Mouse (Mus musculus) limb, embryonic 14.5 days (tissue): Measurements from ENCODE around the gene 4930435E12Rik. TPM values are rescaled to one million over a fixed set of nuclear protein-coding genes. Genes with fewer than 3 reads are reported as not detected.
"Not testable (repeated sequence)": the region's sequence is repeated elsewhere in the genome, so short reads cannot be mapped to it uniquely, and the experiment has no call there.

Experiments
- ATAC-seq: fragments of 200-750 bp; cut with Nextera tagmentation; 2 replicates; pipeline ENCODE4 v1.8.0; 2017; ENCODE audit warnings: low read depth, moderate number of reproducible peaks, moderate TSS enrichment; ENCODE audit not compliant: low FRiP score
- DNase-seq: peaks from one replicate; pipeline ENCODE4 v3.0.0-alpha.2; 2015; ENCODE audit warnings: low spot score
- H3K27ac ChIP-seq: fragments of 300-500 bp; sonication (generic); replicated peaks from 2 replicates; pipeline ENCODE4 v1.5.1; 2014; ENCODE audit warnings: low read depth, mild to moderate bottlenecking, low read length, moderate library complexity, mixed read lengths
- H3K27me3 ChIP-seq: fragments of 300-500 bp; sonication (generic); 2 replicates; pipeline ENCODE4 v1.6.1; 2014; ENCODE audit warnings: low read length, mixed read lengths; ENCODE audit not compliant: control insufficient read depth, insufficient read depth
- H3K36me3 ChIP-seq: fragments of 300-500 bp; sonication (generic); 2 replicates; pipeline ENCODE4 v1.6.1; 2014; ENCODE audit warnings: mild to moderate bottlenecking, low read length, moderate library complexity, mixed read lengths; ENCODE audit not compliant: control insufficient read depth, insufficient read depth
- H3K4me1 ChIP-seq: fragments of 300-500 bp; sonication (generic); 2 replicates; pipeline ENCODE4 v1.6.1; 2014; ENCODE audit warnings: antibody characterized with exemption, low read length, mixed read lengths; ENCODE audit not compliant: control insufficient read depth, insufficient read depth
- H3K4me2 ChIP-seq: fragments of 300-500 bp; sonication (generic); replicated peaks from 2 replicates; pipeline ENCODE4 v1.6.1; 2014; ENCODE audit warnings: low read depth, mild to moderate bottlenecking, low read length, moderate library complexity; ENCODE audit not compliant: severe bottlenecking
- H3K4me3 ChIP-seq: fragments of 300-500 bp; sonication (generic); replicated peaks from 2 replicates; pipeline ENCODE4 v1.5.1; 2014; ENCODE audit warnings: low read length
- H3K9ac ChIP-seq: fragments of 300-500 bp; sonication (generic); 2 replicates; pipeline ENCODE4 v1.6.1; 2014; ENCODE audit warnings: mild to moderate bottlenecking, low read depth, low read length, moderate library complexity; ENCODE audit not compliant: severe bottlenecking
- H3K9me3 ChIP-seq: fragments of 300-500 bp; sonication (generic); 2 replicates; pipeline ENCODE4 v1.6.1; 2016; ENCODE audit warnings: low read length; ENCODE audit not compliant: control insufficient read depth
- POLR2A ChIP-seq: fragments of 200-500 bp; IDR thresholded peaks from 2 replicates; pipeline ENCODE4 v1.8.0; 2012; ENCODE audit warnings: inconsistent platforms, mild to moderate bottlenecking, moderate library complexity, borderline replicate concordance; ENCODE audit not compliant: insufficient read depth, insufficient read length; ENCODE audit errors: extremely low read depth
- WGBS: fragments of 180-500 bp; shearing (Covaris S2); extraction: QIAGEN DNeasy Blood & Tissue Kit; methylation state at CpG from one replicate; pipeline ENCODE4 v1.1.7; 2014; 5-methylcytosine and 5-hydroxymethylcytosine counted together
- polyA plus RNA-seq, 2 experiments: library from polyadenylated mRNA; depleted of rRNA in 1 of 2; stranded (reverse) in 1 of 2; unstranded in 1 of 2; fragments of >200 nt; fragmentation: Nextera tagmentation in 1 of 2; extraction: Ambion mirVana in 1 of 2; gene quantifications; 2 replicates each; pipeline versions ENCODE4 v1.2.1 to v1.2.3; 2012 to 2014

Gene 4930435E12Rik
- polyA plus RNA-seq, 2 experiments: not detected

- no peak for TF ChIP-seq POLR2A
- Histone ChIP-seq H3K36me3 (no peaks in the 10 kb centered on the region), H3K4me1 (no peaks in the 10 kb centered on the region), H3K27ac (no peak overlapping the region), H3K9me3 (no peaks in the 10 kb centered on the region), H3K9ac (no peak overlapping the region), H3K27me3 (no peaks in the 10 kb centered on the region), H3K4me3 (no peak overlapping the region), H3K4me2 (no peak overlapping the region)
- DNase-seq: peak; percentile 48
- WGBS: 28% methylated on average over 8 of the region's 8 CpGs
- no peak for ATAC-seq
Measured at GRCm38 (mm10) chr16:38858120-38858749, 29.7 kb upstream of the 4930435E12Rik start.

GRCm38 (mm10) chr16:38812521-38812920 is 16.0 kb downstream of the 4930435E12Rik start:
- Histone ChIP-seq H3K36me3 (no peaks in the 10 kb centered on the region), H3K4me1 (peaks cover 5% of the 10 kb centered on the region; the same call in 1 of the 2 replicates), H3K4me3 (no peak overlapping the region), H3K9me3 (no peaks in the 10 kb centered on the region), H3K9ac (no peak overlapping the region), H3K27ac (no peak overlapping the region), H3K4me2 (no peak overlapping the region), H3K27me3 (no peaks in the 10 kb centered on the region)
- DNase-seq (peak; percentile 67), ATAC-seq (no peak)
- no peak for TF ChIP-seq POLR2A
- 30% methylated on average over 8 of the region's 8 CpGs for WGBS

GRCm38 (mm10) chr16:38810196-38810595 is 18.4 kb downstream of the 4930435E12Rik start:
- no peak overlapping the region for H3K4me2 ChIP-seq

GRCm38 (mm10) chr16:38807796-38808195 is 20.8 kb downstream of the 4930435E12Rik start:
- H3K4me1 ChIP-seq, DNase-seq, H3K27ac ChIP-seq, H3K27me3 ChIP-seq, H3K9me3 ChIP-seq, ATAC-seq, H3K4me2 ChIP-seq, H3K36me3 ChIP-seq, H3K4me3 ChIP-seq, H3K9ac ChIP-seq: not testable (repeated sequence)
- 86% methylated on average over 5 of the region's 5 CpGs for WGBS

More at GRCm38 (mm10) chr16:38810196-38810595, 18.4 kb downstream of the 4930435E12Rik start:
- no peak for TF ChIP-seq POLR2A
- Histone ChIP-seq H3K27me3 (no peaks in the 10 kb centered on the region), H3K4me3 (no peak overlapping the region), H3K4me1 (no peaks in the 10 kb centered on the region), H3K9me3 (no peaks in the 10 kb centered on the region), H3K27ac (no peak overlapping the region), H3K36me3 (no peaks in the 10 kb centered on the region), H3K9ac (no peak overlapping the region)
- WGBS: 83% methylated on average over 5 of the region's 5 CpGs
- no peak for ATAC-seq
- no peak for DNase-seq

GRCm38 (mm10) chr16:38800091-38800490 is 28.5 kb downstream of the 4930435E12Rik start, which contains the start of gene Upk1b:
Upk1b (minus strand) TSS chr16:38800328.
- TF ChIP-seq POLR2A: no peak
- H3K27ac ChIP-seq: no peak within 1 kb of the TSS
- H3K9me3 ChIP-seq: no peaks in the 10 kb centered on the region
- ATAC-seq (no peak), DNase-seq (no peak)
- no peak within 1 kb of the TSS for H3K4me2 ChIP-seq
- H3K4me1 ChIP-seq: no peaks in the 10 kb centered on the region
- H3K36me3 ChIP-seq: no peaks in the 10 kb centered on the region
- H3K4me3 ChIP-seq: no peak within 1 kb of the TSS
- H3K9ac ChIP-seq: no peak within 1 kb of the TSS
- WGBS: 32% methylated on average over 9 of the region's 10 CpGs
- H3K27me3 ChIP-seq: no peaks in the 10 kb centered on the region
